ENCODE assay signal across 7 mouse cellular contexts in the genomic region with DNA sequence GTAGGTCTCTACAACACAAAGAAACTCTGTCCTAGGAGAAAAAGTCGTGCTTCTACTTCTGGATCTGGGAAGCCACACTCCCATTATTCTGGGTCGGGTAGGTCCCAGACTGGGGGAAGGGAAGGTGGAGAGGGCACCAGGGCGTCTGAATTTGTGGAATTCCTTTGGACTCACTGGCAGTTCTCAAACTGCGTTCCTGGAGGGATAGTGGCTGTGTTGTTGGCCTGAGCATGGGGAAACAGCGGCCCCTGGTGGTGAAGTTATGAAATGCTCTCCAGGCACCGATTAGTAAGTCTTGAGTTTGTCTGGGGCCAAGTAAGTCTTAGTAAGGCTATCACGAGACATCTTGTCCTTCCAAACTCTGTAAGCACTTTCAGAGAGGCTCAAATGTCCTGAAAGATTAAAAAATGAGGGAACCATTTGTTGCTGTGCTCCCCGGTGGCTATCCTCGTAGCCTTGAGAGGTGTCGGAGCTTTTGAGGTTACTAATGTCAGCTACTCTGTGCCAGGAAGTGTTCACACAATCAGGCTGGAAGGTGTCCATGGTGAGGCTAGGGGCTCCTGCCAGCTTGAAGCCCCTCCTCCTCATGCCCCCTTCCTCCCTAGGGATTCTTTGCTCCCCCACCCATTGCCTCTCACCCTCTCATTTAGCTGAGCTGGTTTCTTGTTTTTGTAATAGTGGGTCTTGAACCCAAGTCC. TPM values are rescaled to one million over a fixed set of nuclear protein-coding genes. Genes with fewer than 3 reads are reported as not detected.
DNase-seq lines count a peak whose midpoint lies in the region; ATAC-seq and TF ChIP-seq lines count a peak whose summit lies in the region.

No protein-coding gene starts in this region.

- DNase-seq in adrenal gland, adult 8-10 months, result peak; percentile 87
- peak; percentile 89 for DNase-seq in embryo, embryonic 11 days
- DNase-seq in gastrocnemius, postnatal 25 days, result peak; percentile 82
- peak; percentile 82 to 87 for DNase-seq in left cerebral cortex, postnatal 36 days (ENCODE audit: low spot score in 2 of 2)
- DNase-seq in midbrain, embryonic 14.5 days, result peak; percentile 93

- no peak overlapping the region for H3K4me3 ChIP-seq in intestine, embryonic 16.5 days (ENCODE audit: low read length)
- no peak overlapping the region for H3K4me3 ChIP-seq in midbrain, embryonic 14.5 days (replicated peaks; ENCODE audit: low read depth, low read length)
- H3K4me3 ChIP-seq in small intestine, adult 2 months (ENCODE audit: low read depth, low read length), result no peak overlapping the region

- intact Hi-C loops in left cerebral cortex, postnatal 36 days (cut with DNase I), result loop anchor here (2.0 kb wide), 1 partner anchor 148 kb away; no protein-coding TSS in a partner anchor

- H3K36me3 ChIP-seq in intestine, embryonic 16.5 days (ENCODE audit: control insufficient read depth, insufficient read depth, low read length), result no peaks in the 10 kb centered on the region
- H3K36me3 ChIP-seq in midbrain, embryonic 14.5 days (ENCODE audit: control insufficient read depth, insufficient read depth, low read length), result no peaks in the 10 kb centered on the region
- H3K36me3 ChIP-seq in small intestine, adult 2 months (ENCODE audit: control insufficient read depth, insufficient read depth, low read length), result no peaks in the 10 kb centered on the region

- WGBS in intestine, embryonic 16.5 days, result 14% methylated on average over 10 of the region's 10 CpGs
- 13% methylated on average over 10 of the region's 10 CpGs for WGBS in midbrain, embryonic 14.5 days
- WGBS in small intestine, adult 2 months, result 13% methylated on average over 10 of the region's 10 CpGs

- no peaks in the 10 kb centered on the region for H3K9me3 ChIP-seq in intestine, embryonic 16.5 days (ENCODE audit: control insufficient read depth, low read length)
- no peaks in the 10 kb centered on the region for H3K9me3 ChIP-seq in midbrain, embryonic 14.5 days (ENCODE audit: control insufficient read depth, low read length)

- H3K27me3 ChIP-seq in intestine, embryonic 16.5 days (replicated peaks; ENCODE audit: control insufficient read depth, insufficient read depth, low read length), result no peaks in the 10 kb centered on the region
- H3K27me3 ChIP-seq in midbrain, embryonic 14.5 days (ENCODE audit: control insufficient read depth, insufficient read depth, low read length), result no peaks in the 10 kb centered on the region
- no peaks in the 10 kb centered on the region for H3K27me3 ChIP-seq in small intestine, adult 2 months (ENCODE audit: control insufficient read depth, insufficient read depth, low read length)

- H3K27ac ChIP-seq in intestine, embryonic 16.5 days (ENCODE audit: low read length), result no peak overlapping the region
- H3K27ac ChIP-seq in midbrain, embryonic 14.5 days (replicated peaks; ENCODE audit: low read depth, low read length), result no peak overlapping the region
- no peak overlapping the region for H3K27ac ChIP-seq in small intestine, adult 2 months (ENCODE audit: insufficient read depth, low read depth, low read length)

- H3K9ac ChIP-seq in intestine, embryonic 16.5 days (ENCODE audit: low read depth, low read length), result no peak overlapping the region
- no peak overlapping the region for H3K9ac ChIP-seq in midbrain, embryonic 14.5 days (replicated peaks; ENCODE audit: low read length)

- no peak for TF ChIP-seq POLR2A in small intestine, adult 2 months (IDR thresholded peaks at IDR 0.05; ENCODE audit: low read depth, low read length)

- H3K4me1 ChIP-seq in intestine, embryonic 16.5 days (ENCODE audit: control insufficient read depth, insufficient read depth, low read length), result peaks cover 15% of the 10 kb centered on the region
- no peaks in the 10 kb centered on the region for H3K4me1 ChIP-seq in midbrain, embryonic 14.5 days (ENCODE audit: control insufficient read depth, insufficient read depth, low read length)
- peaks cover 15% of the 10 kb centered on the region for H3K4me1 ChIP-seq in small intestine, adult 2 months (ENCODE audit: control insufficient read depth, insufficient read depth, insufficient read length, low read length)

- peak; percentile 44 for ATAC-seq in intestine, embryonic 16.5 days
- ATAC-seq in midbrain, embryonic 14.5 days (ENCODE audit: low FRiP score, low TSS enrichment), result peak; percentile 48; the same call in 1 of the 2 replicates

- H3K4me2 ChIP-seq in intestine, embryonic 16.5 days (ENCODE audit: low read depth, low read length), result no peak overlapping the region
- H3K4me2 ChIP-seq in midbrain, embryonic 14.5 days (ENCODE audit: low read length), result no peak overlapping the region

- TF ChIP-seq CTCF in small intestine, adult 2 months (IDR thresholded peaks at IDR 0.05; ENCODE audit: extremely low read depth, insufficient read length, insufficient replicate concordance, low read depth, low read length), result peak; percentile 93; the same call in 1 of the 2 replicates

RNA-seq across cellular contexts. Expression of a gene that starts 50.2 kb away (rescaled TPM):
- total RNA-seq in adrenal gland, adult 8-10 months (2022), result 10 to 100 TPM; 49.7 to 79.8 (median 68.1) TPM
- 10 to 100 TPM; 38.9 to 45.1 TPM for total RNA-seq in gastrocnemius, postnatal 25 days (2021)
- polyA plus RNA-seq in intestine, embryonic 16.5 days (2015; fragmentation: Nextera tagmentation; extraction: Ambion mirVana), result 13.5 and 14.4 TPM in 2 replicates
- total RNA-seq in left cerebral cortex, postnatal 36 days (2021), result 10 to 100 TPM; 31.6 to 38.0 TPM
- 15.5 and 18.5 TPM in 2 replicates for polyA plus RNA-seq in midbrain, embryonic 14.5 days (2014; fragmentation: Nextera tagmentation; extraction: Ambion mirVana)
- 17.0 and 36.0 TPM in 2 replicates for polyA plus RNA-seq in small intestine, adult 2 months (2012; rRNA removed)
